ENCODE assay signal across 9 mouse cellular contexts in genomic region chr2:159732413-159732812, GRCm38 (mm10).
DNase-seq lines count a peak whose midpoint lies in the region; ATAC-seq and TF ChIP-seq lines count a peak whose summit lies in the region.
"Had no signal": no experiment of that assay in that cellular context is flagged by ENCODE, and none has a peak within 500 bp of the region (broad histone marks: within the 10 kb centered on the region; RNA-seq: fewer than 3 reads in every experiment).

No protein-coding gene starts in this region.

- 38% methylated on average over 3 of the region's 3 CpGs for WGBS in embryonic facial prominence, embryonic 14.5 days
- WGBS in kidney, postnatal 0 days = 15% methylated on average over 3 of the region's 3 CpGs
- WGBS in neural tube, embryonic 14.5 days = 11% methylated on average over 3 of the region's 3 CpGs
- WGBS in midbrain, embryonic 16.5 days = 58% methylated on average over 3 of the region's 3 CpGs

- DNase-seq in kidney, adult 11 months = peak; percentile 35
- no peak for DNase-seq in kidney, adult 18-20 months
- DNase-seq in embryonic facial prominence, embryonic 14.5 days (ENCODE audit: low spot score) = no peak
- DNase-seq in kidney, postnatal 0 days (ENCODE audit: low spot score) = peak; percentile 65
- no peak for DNase-seq in Muller cell, postnatal 12 days (ENCODE audit: inconsistent ontology term)
- no peak for DNase-seq in layer of hippocampus, adult 2 months (ENCODE audit: low spot score in 2 of 2)
- DNase-seq: cerebellum, postnatal 36 days had no signal

- TF ChIP-seq CTCF in kidney, postnatal 0 days (IDR thresholded peaks at IDR 0.05; ENCODE audit: low read depth) = no peak
- TF ChIP-seq CTCF in layer of hippocampus, adult 2 months (conservative IDR thresholded peaks at IDR 0.05) = no peak

- H3K4me3 ChIP-seq in embryonic facial prominence, embryonic 14.5 days (ENCODE audit: low read depth, low read length) = no peak overlapping the region
- no peak overlapping the region for H3K4me3 ChIP-seq in kidney, postnatal 0 days (replicated peaks; ENCODE audit: low read depth, low read length)
- H3K4me3 ChIP-seq in neural tube, embryonic 14.5 days (ENCODE audit: low read depth, low read length) = no peak overlapping the region
- no peak overlapping the region for H3K4me3 ChIP-seq in layer of hippocampus, adult 2 months
- no peak overlapping the region for H3K4me3 ChIP-seq in midbrain, embryonic 16.5 days (ENCODE audit: low read depth, low read length)

- ATAC-seq in embryonic facial prominence, embryonic 14.5 days (ENCODE audit: low read depth) = no peak
- ATAC-seq in kidney, postnatal 0 days (replicated peaks; ENCODE audit: low FRiP score, low read depth) = no peak
- ATAC-seq in neural tube, embryonic 14.5 days (ENCODE audit: low read depth) = peak; percentile 72
- no peak for ATAC-seq in midbrain, embryonic 16.5 days

- H3K4me2 ChIP-seq in embryonic facial prominence, embryonic 14.5 days (ENCODE audit: low read depth, low read length) = no peak overlapping the region
- H3K4me2 ChIP-seq in kidney, postnatal 0 days (ENCODE audit: low read length) = no peak overlapping the region
- no peak overlapping the region for H3K4me2 ChIP-seq in neural tube, embryonic 14.5 days (ENCODE audit: low read depth, low read length)
- H3K4me2 ChIP-seq in midbrain, embryonic 16.5 days (ENCODE audit: low read length) = no peak overlapping the region

- H3K36me3 ChIP-seq in embryonic facial prominence, embryonic 14.5 days (ENCODE audit: control insufficient read depth, insufficient read depth, low read length) = no peaks in the 10 kb centered on the region
- H3K36me3 ChIP-seq in kidney, postnatal 0 days (ENCODE audit: insufficient read depth, low read length) = no peaks in the 10 kb centered on the region
- H3K36me3 ChIP-seq in neural tube, embryonic 14.5 days (ENCODE audit: control insufficient read depth, insufficient read depth, low read length) = no peaks in the 10 kb centered on the region
- no peaks in the 10 kb centered on the region for H3K36me3 ChIP-seq in midbrain, embryonic 16.5 days (ENCODE audit: control insufficient read depth, insufficient read depth, low read length)

- H3K9ac ChIP-seq in embryonic facial prominence, embryonic 14.5 days (ENCODE audit: low read depth, low read length) = no peak overlapping the region
- no peak overlapping the region for H3K9ac ChIP-seq in kidney, postnatal 0 days (ENCODE audit: low read depth, low read length)
- no peak overlapping the region for H3K9ac ChIP-seq in neural tube, embryonic 14.5 days (replicated peaks; ENCODE audit: low read depth, low read length)
- no peak overlapping the region for H3K9ac ChIP-seq in midbrain, embryonic 16.5 days (ENCODE audit: low read depth, low read length)

- H3K27me3 ChIP-seq in embryonic facial prominence, embryonic 14.5 days (replicated peaks; ENCODE audit: control insufficient read depth, insufficient read depth, low read length) = no peaks in the 10 kb centered on the region
- no peaks in the 10 kb centered on the region for H3K27me3 ChIP-seq in kidney, postnatal 0 days (ENCODE audit: insufficient read depth, low read length)
- H3K27me3 ChIP-seq in neural tube, embryonic 14.5 days (ENCODE audit: control insufficient read depth, insufficient read depth, low read length) = no peaks in the 10 kb centered on the region
- H3K27me3 ChIP-seq in midbrain, embryonic 16.5 days (ENCODE audit: control insufficient read depth, insufficient read depth, low read depth, low read length) = no peaks in the 10 kb centered on the region

- H3K9me3 ChIP-seq in embryonic facial prominence, embryonic 14.5 days (ENCODE audit: control insufficient read depth, low read length) = no peaks in the 10 kb centered on the region
- no peaks in the 10 kb centered on the region for H3K9me3 ChIP-seq in kidney, postnatal 0 days (replicated peaks; ENCODE audit: low read length)
- no peaks in the 10 kb centered on the region for H3K9me3 ChIP-seq in neural tube, embryonic 14.5 days (ENCODE audit: control insufficient read depth, low read length)
- no peaks in the 10 kb centered on the region for H3K9me3 ChIP-seq in midbrain, embryonic 16.5 days (replicated peaks; ENCODE audit: control insufficient read depth, low read length, poor library complexity, severe bottlenecking)

- H3K27ac ChIP-seq in embryonic facial prominence, embryonic 14.5 days (replicated peaks; ENCODE audit: low read depth, low read length) = 0 out of 2 replicates have a peak overlapping the region, but pooled peaks have one; percentile 44
- H3K27ac ChIP-seq in kidney, postnatal 0 days = peak overlapping the region; percentile 64
- no peak overlapping the region for H3K27ac ChIP-seq in neural tube, embryonic 14.5 days (ENCODE audit: low read depth, low read length)
- no peak overlapping the region for H3K27ac ChIP-seq in layer of hippocampus, adult 2 months
- H3K27ac ChIP-seq in midbrain, embryonic 16.5 days (ENCODE audit: low read length) = no peak overlapping the region; the same call in 1 of the 2 replicates

- no peaks in the 10 kb centered on the region for H3K4me1 ChIP-seq in embryonic facial prominence, embryonic 14.5 days (ENCODE audit: control insufficient read depth, insufficient read depth, low read length)
- peaks cover 7% of the 10 kb centered on the region; the same call in 1 of the 2 replicates for H3K4me1 ChIP-seq in kidney, postnatal 0 days (replicated peaks; ENCODE audit: insufficient read depth, low read length)
- H3K4me1 ChIP-seq in neural tube, embryonic 14.5 days (ENCODE audit: control insufficient read depth, insufficient read depth, low read length) = peaks cover 3% of the 10 kb centered on the region; the same call in 1 of the 2 replicates
- H3K4me1 ChIP-seq in midbrain, embryonic 16.5 days (ENCODE audit: control insufficient read depth, insufficient read depth, low read length) = no peaks in the 10 kb centered on the region

Comparison
In these comparisons a context has a peak if more than half of its experiments do, and no peak if none do; other contexts are left out.
1. DNase-seq: peak in kidney, adult 11 months (single experiment) and kidney, postnatal 0 days (single experiment); none in kidney, adult 18-20 months (single experiment), embryonic facial prominence, embryonic 14.5 days (single experiment), Muller cell, postnatal 12 days (single experiment) and layer of hippocampus, adult 2 months (0 of 2).
2. H3K27ac ChIP-seq: peak in embryonic facial prominence, embryonic 14.5 days (single experiment) and kidney, postnatal 0 days (single experiment); none in neural tube, embryonic 14.5 days (single experiment), layer of hippocampus, adult 2 months (single experiment) and midbrain, embryonic 16.5 days (single experiment).